Mouse (Mus musculus) MEL (cell line): ENCODE results near the gene Ehbp1.

Source experiments
- CHD2 ChIP-seq: IDR thresholded peaks from 2 replicates; pipeline ENCODE4 v1.6.1; 2011; ENCODE audit warnings: low read length, improper control_type of control experiment
- CTCF ChIP-seq, 3 experiments: IDR thresholded peaks in 2 of 3; conservative IDR thresholded peaks in 1 of 3; 2 replicates each; pipeline ENCODE4 v1.5.1; 2011 to 2012; ENCODE audit warnings: low read length in 3 of 3, low read depth in 2 of 3, mild to moderate bottlenecking in 2 of 3, improper control_type of control experiment in 1 of 3, inconsistent platforms in 1 of 3, mixed read lengths in 1 of 3, moderate library complexity in 1 of 3; ENCODE audit not compliant: control insufficient read depth in 1 of 3, insufficient read depth in 1 of 3, poor library complexity in 1 of 3, severe bottlenecking in 1 of 3
- E2F4 ChIP-seq: IDR thresholded peaks from 2 replicates; pipeline ENCODE4 v1.6.1; 2011; ENCODE audit warnings: low read depth, low read length, improper control_type of control experiment, borderline replicate concordance
- GATA1 ChIP-seq: IDR thresholded peaks from 2 replicates; pipeline ENCODE4 v1.6.1; 2011; ENCODE audit warnings: low read depth, low read length, improper control_type of control experiment
- MAX ChIP-seq: IDR thresholded peaks from 2 replicates; pipeline ENCODE4 v1.6.1; 2011; ENCODE audit warnings: low read length, improper control_type of control experiment
- RCOR1 ChIP-seq: IDR thresholded peaks from 2 replicates; pipeline ENCODE4 v1.6.1; 2012; ENCODE audit warnings: low read depth, mild to moderate bottlenecking, inconsistent platforms, low read length, improper control_type of control experiment
- TBP ChIP-seq: IDR thresholded peaks from 2 replicates; pipeline ENCODE4 v1.8.0; 2011; ENCODE audit warnings: low read depth, low read length, improper control_type of control experiment

DNA sequence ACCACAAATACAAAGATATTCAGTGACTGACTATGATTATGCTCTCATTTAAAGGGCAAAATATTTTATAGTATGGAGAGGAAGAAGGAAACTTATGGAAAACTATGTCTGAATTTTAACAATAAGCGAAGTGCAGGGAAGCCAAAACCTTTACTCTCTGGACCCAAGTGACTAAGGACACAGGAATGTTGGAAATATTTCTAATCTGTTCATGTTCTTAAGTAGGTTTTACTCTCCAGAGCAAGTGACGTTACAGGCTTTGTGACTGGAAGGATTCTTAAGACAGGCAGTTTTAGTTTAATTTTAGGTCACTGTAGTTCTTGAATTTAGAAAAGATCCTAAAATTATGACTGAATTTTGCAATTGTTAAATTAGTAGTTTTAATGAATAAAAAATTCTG, 333.3 kb downstream of the Ehbp1 start:
- TF ChIP-seq CTCF (IDR thresholded peaks at IDR 0.05 in 2 of 3, conservative IDR thresholded peaks at IDR 0.05 in 1 of 3; ENCODE audit: control insufficient read depth in 1 of 3, insufficient read depth in 1 of 3, low read depth in 2 of 3, low read length in 3 of 3, poor library complexity in 1 of 3, severe bottlenecking in 1 of 3) (no peak), E2F4 (no peak), CHD2 (no peak), RCOR1 (no peak), GATA1 (no peak), TBP (no peak), MAX (no peak)
